Mouse (Mus musculus) liver, adult 2 months (tissue): ENCODE results near the gene Lrfn1. TPM values are rescaled to one million over a fixed set of nuclear protein-coding genes. Genes with fewer than 3 reads are reported as not detected.

Experiments used
- DNase-seq: peaks from one replicate; pipeline ENCODE4 v3.0.0-alpha.2; 2011; ENCODE audit warnings: low read depth, low spot score; ENCODE audit errors: extremely low read depth
- H3K27ac ChIP-seq: fragments of 200-500 bp; replicated peaks from 2 replicates; pipeline ENCODE4 v1.5.1; 2012; ENCODE audit warnings: low read depth, mild to moderate bottlenecking, control low read depth, inconsistent platforms, low read length; ENCODE audit not compliant: insufficient read depth
- H3K27me3 ChIP-seq: fragments of 200-500 bp; 2 replicates; pipeline ENCODE4 v1.6.1; 2012; ENCODE audit warnings: mild to moderate bottlenecking, moderate library complexity, low read length, inconsistent platforms; ENCODE audit not compliant: control insufficient read depth, insufficient read depth
- H3K36me3 ChIP-seq: fragments of 200-500 bp; 2 replicates; pipeline ENCODE4 v1.6.1; 2012; ENCODE audit warnings: low read length, inconsistent platforms; ENCODE audit not compliant: control insufficient read depth, insufficient read depth
- H3K4me1 ChIP-seq: fragments of 200-500 bp; 2 replicates; pipeline ENCODE4 v1.6.1; 2011; ENCODE audit warnings: low read length; ENCODE audit not compliant: control insufficient read depth, insufficient read depth
- H3K4me3 ChIP-seq: fragments of 200-500 bp; 2 replicates; pipeline ENCODE4 v1.5.1; 2011; ENCODE audit warnings: low read depth, mild to moderate bottlenecking, control low read depth, low read length, moderate library complexity; ENCODE audit not compliant: insufficient read depth
- H3K79me2 ChIP-seq: fragments of 200-500 bp; 2 replicates; pipeline ENCODE4 v1.6.1; 2012; ENCODE audit warnings: inconsistent platforms, mild to moderate bottlenecking, low read length, moderate library complexity; ENCODE audit not compliant: control insufficient read depth, insufficient read depth
- H3K9ac ChIP-seq: fragments of 200-500 bp; 2 replicates; pipeline ENCODE4 v1.6.1; 2012; ENCODE audit warnings: low read depth, mild to moderate bottlenecking, control low read depth, inconsistent platforms, low read length
- CTCF ChIP-seq: fragments of 200-500 bp; IDR thresholded peaks from 2 replicates; pipeline ENCODE4 v1.5.1; 2011; ENCODE audit warnings: low read depth, low read length, control low read depth
- POLR2A ChIP-seq: fragments of 200-500 bp; IDR thresholded peaks from 2 replicates; pipeline ENCODE4 v1.6.1; 2011; ENCODE audit warnings: low read length, control low read depth; ENCODE audit not compliant: insufficient read depth; ENCODE audit errors: extremely low read depth
- WGBS: fragments of 180-500 bp; shearing (Covaris S2); methylation state at CpG from one replicate; pipeline ENCODE4 v1.1.7; 2018; 5-methylcytosine and 5-hydroxymethylcytosine counted together
- polyA plus RNA-seq: library from polyadenylated mRNA; depleted of rRNA; stranded (reverse); fragments of >200 nt; gene quantifications from 2 replicates; pipeline ENCODE4 v1.2.3, GENCODE M21; 2012
- total RNA-seq: library from RNA; depleted of rRNA; stranded (reverse); fragments of >200 nt; gene quantifications from 2 replicates; pipeline ENCODE4 v1.2.3, GENCODE M21; 2014

The Lrfn1 gene
- total and polyA plus RNA-seq, 2 experiments = 0.18 to 0.70 TPM

DNA sequence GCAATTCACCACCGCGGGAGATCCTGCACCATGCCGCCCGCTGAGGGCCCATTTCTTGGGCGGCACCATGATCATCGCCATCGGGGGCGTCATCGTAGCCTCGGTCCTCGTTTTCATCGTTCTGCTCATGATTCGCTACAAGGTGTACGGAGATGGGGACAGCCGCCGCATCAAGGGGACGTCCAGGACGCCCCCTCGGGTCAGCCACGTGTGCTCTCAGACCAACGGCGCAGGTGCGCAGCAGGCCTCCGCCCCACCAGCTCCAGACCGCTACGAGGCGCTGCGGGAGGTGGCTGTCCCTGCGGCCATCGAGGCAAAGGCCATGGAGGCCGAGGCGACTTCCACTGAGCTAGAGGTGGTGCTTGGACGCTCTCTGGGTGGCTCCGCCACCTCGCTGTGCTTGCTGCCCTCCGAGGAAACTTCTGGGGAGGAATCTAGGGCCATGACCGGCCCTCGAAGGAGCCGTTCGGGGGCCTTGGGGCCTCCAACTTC lies 15.0 kb downstream of the Lrfn1 start:
- peak overlapping the region; percentile 45; the same call in 1 of the 2 replicates for H3K4me3 ChIP-seq
- 21% methylated on average over 40 of the region's 40 CpGs for WGBS

DNA sequence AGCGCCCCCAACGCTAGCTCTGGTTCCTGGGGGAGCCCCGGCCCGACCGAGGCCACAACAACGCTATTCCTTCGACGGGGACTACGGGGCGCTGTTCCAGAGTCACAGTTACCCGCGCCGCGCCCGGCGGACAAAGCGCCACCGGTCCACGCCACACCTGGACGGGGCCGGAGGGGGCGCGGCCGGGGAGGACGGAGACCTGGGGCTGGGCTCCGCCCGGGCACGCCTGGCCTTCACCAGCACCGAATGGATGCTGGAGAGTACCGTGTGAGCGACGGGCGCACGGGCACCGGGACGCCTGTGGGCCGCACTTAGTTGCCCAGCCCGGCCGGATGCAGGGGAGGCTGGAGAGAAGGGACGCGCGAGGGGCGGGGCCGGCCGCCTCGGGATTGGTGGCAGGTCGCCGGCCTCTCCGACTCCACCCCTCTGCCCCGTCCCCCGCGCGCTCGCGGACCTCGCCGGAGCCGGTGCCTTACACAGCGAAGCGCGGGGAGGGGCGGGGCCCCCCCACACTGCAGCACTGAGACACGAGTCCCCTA lies 15.5 kb downstream of the Lrfn1 start:
- peak overlapping the region; percentile 23 for H3K9ac ChIP-seq
- H3K27me3 ChIP-seq = peaks cover 15% of the 10 kb centered on the region
- H3K79me2 ChIP-seq = no peaks in the 10 kb centered on the region
- no peaks in the 10 kb centered on the region for H3K4me1 ChIP-seq
- no peak for DNase-seq
- no peak overlapping the region for H3K27ac ChIP-seq
- 2% methylated on average over 61 of the region's 63 CpGs for WGBS
- H3K36me3 ChIP-seq = no peaks in the 10 kb centered on the region
- peak overlapping the region; percentile 45; the same call in 1 of the 2 replicates for H3K4me3 ChIP-seq
- TF ChIP-seq POLR2A (no peak), CTCF (no peak)

More for the DNA sequence above, 15.0 kb downstream of the Lrfn1 start:
- Histone ChIP-seq H3K79me2 (no peaks in the 10 kb centered on the region), H3K9ac (no peak overlapping the region; the same call in 1 of the 2 replicates), H3K27ac (no peak overlapping the region), H3K4me1 (no peaks in the 10 kb centered on the region), H3K36me3 (no peaks in the 10 kb centered on the region), H3K27me3 (peaks cover 15% of the 10 kb centered on the region)
- no peak for DNase-seq
- TF ChIP-seq CTCF = peak; percentile 3; the same call in 1 of the 2 replicates
- TF ChIP-seq POLR2A = no peak

DNA sequence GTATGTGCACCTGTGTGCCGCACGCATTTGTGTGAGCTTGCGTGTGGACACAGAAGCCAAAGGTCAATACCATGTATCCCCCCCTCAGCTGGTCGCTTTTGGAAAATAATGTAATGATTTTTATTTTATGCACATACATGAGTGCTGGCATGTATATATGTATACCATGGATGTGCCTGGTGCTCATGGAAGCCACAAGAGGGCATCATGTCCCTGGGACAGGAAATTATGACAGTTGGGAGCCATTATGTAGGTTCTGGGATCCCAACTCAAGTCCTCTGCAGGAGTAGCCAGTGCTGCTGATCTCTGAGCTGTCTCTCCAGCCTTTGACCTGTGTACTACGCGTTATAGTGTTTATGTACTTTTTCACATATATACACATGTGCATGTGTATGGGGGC lies 24.4 kb downstream of the Lrfn1 start:
- Histone ChIP-seq H3K4me1 (no peaks in the 10 kb centered on the region), H3K9ac (no peak overlapping the region), H3K79me2 (no peaks in the 10 kb centered on the region), H3K4me3 (no peak overlapping the region), H3K27me3 (peaks cover 3% of the 10 kb centered on the region; the same call in 1 of the 2 replicates), H3K36me3 (no peaks in the 10 kb centered on the region), H3K27ac (no peak overlapping the region)
- DNase-seq = no peak
- WGBS = 91% methylated on average over 6 of the region's 6 CpGs
- no peak for TF ChIP-seq CTCF
- no peak for TF ChIP-seq POLR2A

DNA sequence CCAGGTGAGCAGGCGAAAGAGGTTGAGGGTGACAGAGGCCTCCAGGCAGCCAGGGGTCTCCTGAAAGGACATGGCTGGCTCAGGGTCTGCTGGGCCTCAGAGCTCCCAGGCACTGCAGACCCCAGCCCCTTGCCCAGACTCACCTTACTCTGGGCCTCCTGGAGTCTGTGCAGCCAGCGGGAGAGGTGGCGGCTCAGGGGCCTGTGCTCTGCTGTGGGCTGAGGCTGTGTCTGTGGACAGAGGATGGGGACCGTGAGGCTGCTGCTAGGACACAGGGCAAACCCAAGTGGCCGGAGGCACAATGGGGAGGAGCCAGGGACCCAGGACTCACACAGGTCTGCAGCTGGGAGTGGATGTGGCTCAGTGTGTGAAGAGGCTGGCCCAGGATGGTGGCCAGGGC lies 25.6 kb downstream of the Lrfn1 start:
- no peak for TF ChIP-seq CTCF
- no peak for TF ChIP-seq POLR2A

DNA sequence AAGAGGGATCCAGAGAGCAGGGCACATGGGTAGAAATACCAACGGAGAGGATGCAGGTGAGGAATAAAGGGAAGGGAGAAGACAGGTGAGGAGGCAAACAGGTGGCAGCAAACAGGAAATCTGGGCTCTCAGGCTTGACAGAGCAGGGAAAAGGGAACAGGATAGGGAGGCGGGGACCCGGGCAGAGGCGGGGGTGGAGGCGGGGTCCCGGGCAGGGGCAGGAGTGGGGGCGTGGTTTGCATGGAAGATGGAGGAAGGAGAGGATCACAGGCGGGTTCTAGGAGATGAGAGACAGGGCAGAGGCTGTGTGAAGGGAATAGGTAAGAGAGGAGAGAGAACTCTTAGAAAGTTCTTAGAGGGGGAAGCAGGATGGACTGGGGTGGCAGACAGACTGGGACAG lies 27.1 kb downstream of the Lrfn1 start:
- H3K79me2 ChIP-seq = no peaks in the 10 kb centered on the region
- H3K36me3 ChIP-seq = no peaks in the 10 kb centered on the region
- no peaks in the 10 kb centered on the region for H3K4me1 ChIP-seq
- H3K4me3 ChIP-seq = no peak overlapping the region
- H3K9ac ChIP-seq = no peak overlapping the region
- WGBS = 14% methylated on average over 7 of the region's 8 CpGs
- H3K27me3 ChIP-seq = peaks cover 2% of the 10 kb centered on the region; the same call in 1 of the 2 replicates
- no peak for DNase-seq
- H3K27ac ChIP-seq = no peak overlapping the region
- TF ChIP-seq POLR2A (no peak), CTCF (no peak)

More for the DNA sequence above, 25.6 kb downstream of the Lrfn1 start:
- 91% methylated on average over 5 of the region's 5 CpGs for WGBS
- Histone ChIP-seq H3K4me1 (no peaks in the 10 kb centered on the region), H3K27me3 (peaks cover 3% of the 10 kb centered on the region; the same call in 1 of the 2 replicates), H3K36me3 (no peaks in the 10 kb centered on the region), H3K9ac (no peak overlapping the region), H3K79me2 (no peaks in the 10 kb centered on the region), H3K4me3 (no peak overlapping the region), H3K27ac (no peak overlapping the region)
- DNase-seq = no peak

DNA sequence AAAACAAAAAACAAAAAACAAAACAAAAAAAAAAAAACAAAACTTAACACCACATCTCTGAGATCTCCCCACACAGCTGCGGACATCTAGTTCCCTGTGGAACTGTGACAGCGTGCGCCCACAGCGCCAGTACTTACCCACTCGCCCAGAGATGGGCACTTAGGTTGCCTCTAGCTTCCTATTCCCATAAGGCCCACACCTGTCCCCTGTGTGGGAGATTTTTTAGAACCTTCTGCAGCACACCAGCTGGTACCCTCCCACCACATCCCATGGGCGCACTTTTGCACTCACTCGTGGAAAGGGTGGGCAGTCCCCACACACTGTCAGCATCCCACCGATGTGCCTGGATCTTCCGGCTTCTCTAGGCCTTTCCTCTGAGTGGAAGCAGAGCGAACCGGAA lies 31.1 kb downstream of the Lrfn1 start:
- TF ChIP-seq CTCF (no peak), POLR2A (no peak)
- no peaks in the 10 kb centered on the region for H3K36me3 ChIP-seq
- H3K4me1 ChIP-seq = no peaks in the 10 kb centered on the region
- DNase-seq = no peak
- H3K4me3 ChIP-seq = no peak overlapping the region
- H3K79me2 ChIP-seq = no peaks in the 10 kb centered on the region
- no peak overlapping the region for H3K27ac ChIP-seq
- no peak overlapping the region for H3K9ac ChIP-seq
- no peaks in the 10 kb centered on the region for H3K27me3 ChIP-seq
- WGBS = 83% methylated on average over 11 of the region's 11 CpGs
